Mouse (Mus musculus) olfactory bulb, adult 2 months (tissue): ENCODE results near the gene Arhgef3. TPM values are rescaled to one million over a fixed set of nuclear protein-coding genes. Genes with fewer than 3 reads are reported as not detected.

Experiments
- H3K27ac ChIP-seq: fragments of 200-500 bp; 2 replicates; pipeline ENCODE4 v1.5.1; 2012; ENCODE audit warnings: low read depth, low read length; ENCODE audit not compliant: insufficient read depth
- H3K4me1 ChIP-seq: fragments of 200-500 bp; 2 replicates; pipeline ENCODE4 v1.6.1; 2012; ENCODE audit warnings: low read length; ENCODE audit not compliant: control insufficient read depth, insufficient read depth
- H3K4me3 ChIP-seq: fragments of 200-500 bp; 2 replicates; pipeline ENCODE4 v1.5.1; 2012; ENCODE audit warnings: mild to moderate bottlenecking, low read depth, low read length, moderate library complexity; ENCODE audit not compliant: insufficient read depth
- CTCF ChIP-seq: fragments of 200-500 bp; IDR thresholded peaks from 2 replicates; pipeline ENCODE4 v1.5.1; 2012; ENCODE audit warnings: low read depth, mild to moderate bottlenecking, low read length, moderate library complexity; ENCODE audit not compliant: insufficient read depth
- POLR2A ChIP-seq: fragments of 200-500 bp; IDR thresholded peaks from 2 replicates; pipeline ENCODE4 v1.6.1; 2012; ENCODE audit warnings: mild to moderate bottlenecking, low read depth, low read length, moderate library complexity; ENCODE audit not compliant: insufficient read depth
- WGBS: fragments of 180-500 bp; shearing (Covaris S2); methylation state at CpG from one replicate; pipeline ENCODE4 v1.1.7; 2018; 5-methylcytosine and 5-hydroxymethylcytosine counted together
- polyA plus RNA-seq: library from polyadenylated mRNA; stranded (reverse); fragments of >200 nt; gene quantifications from 2 replicates; pipeline ENCODE4 v1.2.4, GENCODE M21; 2012; ENCODE audit warnings: low replicate concordance; ENCODE audit not compliant: missing spikeins, insufficient read depth, insufficient read length

The Arhgef3 gene
- polyA plus RNA-seq, 1 experiment = not detected

- peak; percentile 82 for TF ChIP-seq CTCF
- TF ChIP-seq POLR2A = no peak
- 20% methylated on average over 4 of the region's 4 CpGs for WGBS
- H3K27ac ChIP-seq = no peak overlapping the region
- H3K4me3 ChIP-seq = no peak overlapping the region
- no peaks in the 10 kb centered on the region for H3K4me1 ChIP-seq
Observed at GRCm38 (mm10) chr14:27187025-27187424, 72.3 kb downstream of the Arhgef3 start.

DNA sequence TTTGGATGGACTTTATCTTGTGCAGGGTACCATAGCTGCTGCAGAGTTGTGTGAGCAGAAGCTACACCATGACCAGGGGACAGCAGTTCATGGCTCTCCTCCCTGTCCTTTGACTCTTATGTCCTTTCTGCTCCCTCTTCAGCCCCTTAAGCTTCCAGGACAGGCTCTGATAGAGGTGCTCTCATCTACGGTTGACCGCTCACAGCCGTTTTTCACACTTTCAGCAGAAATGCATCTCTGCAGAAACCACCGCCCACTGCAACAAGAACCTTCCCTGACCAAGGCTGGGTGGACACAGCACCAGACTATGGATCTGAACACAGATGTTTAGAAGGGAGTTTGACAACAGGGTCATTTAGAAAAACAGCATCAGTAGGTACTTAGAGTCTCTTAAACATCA lies 73.2 kb downstream of the Arhgef3 start:
- H3K4me3 ChIP-seq = no peak overlapping the region
- TF ChIP-seq CTCF = no peak
- no peak for TF ChIP-seq POLR2A
- H3K4me1 ChIP-seq = no peaks in the 10 kb centered on the region
- no peak overlapping the region for H3K27ac ChIP-seq
- 91% methylated on average over 4 of the region's 4 CpGs for WGBS

GRCm38 (mm10) chr14:27192450-27192849 lies 77.8 kb downstream of the Arhgef3 start:
- Histone ChIP-seq H3K27ac (no peak overlapping the region), H3K4me3 (no peak overlapping the region), H3K4me1 (no peaks in the 10 kb centered on the region)
- peak; percentile 40; the same call in 1 of the 2 replicates for TF ChIP-seq CTCF
- TF ChIP-seq POLR2A = no peak
- WGBS = 46% methylated on average over 3 of the region's 3 CpGs

GRCm38 (mm10) chr14:27196980-27197379 lies 82.3 kb downstream of the Arhgef3 start:
- WGBS = 94% methylated on average over 8 of the region's 8 CpGs
- Histone ChIP-seq H3K27ac (no peak overlapping the region), H3K4me1 (peaks cover 12% of the 10 kb centered on the region), H3K4me3 (no peak overlapping the region)
- TF ChIP-seq POLR2A (no peak), CTCF (no peak)

DNA sequence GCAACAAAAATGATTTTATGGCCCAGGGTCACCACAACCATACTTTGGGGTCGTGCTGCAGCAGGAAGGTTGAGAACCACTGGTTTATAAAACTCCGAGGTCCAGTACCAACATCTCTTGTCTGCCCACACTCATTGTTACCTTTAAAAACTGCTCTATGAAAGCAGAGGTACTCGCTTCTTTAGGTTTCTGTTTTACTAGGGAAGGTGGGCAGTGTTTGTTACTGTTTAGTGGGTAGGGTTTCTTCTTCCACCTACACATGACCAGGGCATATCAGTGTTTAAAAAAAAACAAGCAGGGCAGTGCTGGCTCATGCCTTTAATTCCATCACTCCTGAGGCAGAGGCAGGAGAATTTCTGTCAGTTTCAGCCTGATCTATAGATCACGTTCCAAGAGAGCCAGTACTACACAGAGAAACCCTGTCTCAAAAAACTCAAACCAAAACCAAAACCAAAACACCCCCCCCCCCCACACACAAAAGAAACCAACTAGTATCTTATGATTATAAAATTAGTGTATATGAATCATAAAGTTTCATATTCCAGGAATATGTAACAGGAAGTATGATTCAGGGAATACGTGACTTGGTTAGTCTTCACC lies 83.9 kb downstream of the Arhgef3 start:
- no peak for TF ChIP-seq POLR2A
- TF ChIP-seq CTCF = no peak
- 96% methylated on average over 5 of the region's 5 CpGs for WGBS
- no peak overlapping the region for H3K27ac ChIP-seq
- H3K4me3 ChIP-seq = no peak overlapping the region
- H3K4me1 ChIP-seq = peaks cover 12% of the 10 kb centered on the region

- no peak for TF ChIP-seq CTCF
- TF ChIP-seq POLR2A = no peak
- H3K27ac ChIP-seq = no peak overlapping the region
- WGBS = 87% methylated on average over 3 of the region's 3 CpGs
- H3K4me3 ChIP-seq = no peak overlapping the region
- H3K4me1 ChIP-seq = peaks cover 12% of the 10 kb centered on the region
Observed at GRCm38 (mm10) chr14:27199119-27199518, 84.4 kb downstream of the Arhgef3 start.

DNA sequence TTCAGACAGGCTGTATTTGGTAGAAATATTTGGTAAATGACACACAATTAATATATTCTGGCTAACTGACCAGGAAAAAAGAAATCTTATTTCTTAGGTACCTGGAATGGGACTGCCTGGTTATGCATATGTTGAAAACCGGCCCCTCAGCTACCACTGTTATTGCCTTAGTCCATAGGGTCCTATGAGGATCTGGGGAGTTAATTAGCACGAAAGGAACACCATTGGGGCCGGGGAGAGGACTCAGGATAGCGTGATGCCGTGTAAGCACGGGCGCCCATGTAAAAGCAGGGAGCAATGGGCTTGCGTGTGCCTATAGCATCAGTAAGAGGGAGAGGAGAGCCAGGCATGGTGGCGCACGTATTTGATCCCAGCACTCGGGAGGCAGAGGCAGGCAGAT lies 85.2 kb downstream of the Arhgef3 start:
- Histone ChIP-seq H3K27ac (no peak overlapping the region), H3K4me1 (peaks cover 12% of the 10 kb centered on the region), H3K4me3 (no peak overlapping the region)
- WGBS = 96% methylated on average over 11 of the region's 11 CpGs
- TF ChIP-seq POLR2A (no peak), CTCF (no peak)

GRCm38 (mm10) chr14:27200743-27201576 lies 86.3 kb downstream of the Arhgef3 start:
- TF ChIP-seq CTCF = no peak
- no peak for TF ChIP-seq POLR2A
- peaks cover 12% of the 10 kb centered on the region for H3K4me1 ChIP-seq
- WGBS = 51% methylated on average over 12 of the region's 12 CpGs
- no peak overlapping the region for H3K27ac ChIP-seq
- H3K4me3 ChIP-seq = no peak overlapping the region

DNA sequence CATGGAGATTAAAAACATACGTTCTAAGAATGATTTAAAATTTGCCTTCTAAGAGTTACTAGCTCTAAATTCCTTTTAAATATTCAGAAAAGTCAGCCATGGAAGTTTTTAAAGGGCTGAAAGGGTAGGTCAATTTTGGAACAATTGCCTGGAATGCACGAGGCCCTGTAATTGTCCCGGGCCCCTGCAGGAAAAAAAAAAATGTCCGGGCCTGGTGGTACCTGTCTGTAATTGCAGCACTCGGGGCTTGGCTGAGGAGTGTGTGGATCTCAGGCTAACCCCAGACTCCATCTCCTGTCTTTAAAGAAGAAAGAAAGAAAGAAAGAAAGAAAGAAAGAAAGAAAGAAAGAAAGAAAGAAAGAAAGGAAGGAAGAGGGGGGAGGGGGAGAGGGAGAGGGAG lies 87.1 kb downstream of the Arhgef3 start:
- TF ChIP-seq CTCF (no peak), POLR2A (no peak)
- Histone ChIP-seq H3K4me3 (no peak overlapping the region), H3K27ac (no peak overlapping the region), H3K4me1 (peaks cover 12% of the 10 kb centered on the region)
- 87% methylated on average over 5 of the region's 5 CpGs for WGBS

DNA sequence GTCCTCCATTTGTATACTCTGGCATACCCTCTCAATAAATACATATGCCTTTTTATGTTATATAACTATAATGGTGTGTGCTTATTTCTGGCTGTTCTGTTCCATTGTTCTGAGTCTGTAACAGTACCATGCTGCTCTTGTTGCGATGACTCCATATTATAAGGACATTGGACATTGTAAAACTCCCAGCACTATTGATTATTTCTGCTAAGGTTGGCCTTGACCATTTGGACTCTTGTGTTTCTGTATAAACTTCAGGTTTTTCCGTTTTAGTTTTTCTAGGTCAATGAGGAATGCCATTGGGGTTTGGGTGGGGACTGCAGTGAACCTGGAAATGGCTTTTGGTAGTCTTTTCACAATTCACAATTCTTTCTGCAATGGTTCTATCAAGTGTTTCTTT lies 90.0 kb downstream of the Arhgef3 start:
- 94% methylated on average over 2 of the region's 2 CpGs for WGBS
- Histone ChIP-seq H3K27ac (no peak overlapping the region), H3K4me1 (peaks cover 10% of the 10 kb centered on the region), H3K4me3 (no peak overlapping the region)
- TF ChIP-seq CTCF (no peak), POLR2A (no peak)
